Mouse (Mus musculus) ES-E14 (cell line): ENCODE measurements around the gene Hoxa3. TPM values are rescaled to one million over a fixed set of nuclear protein-coding genes. Genes with fewer than 3 reads are reported as not detected.

Experiments used
- DNase-seq: peaks from one replicate; pipeline ENCODE4 v3.0.0-alpha.2; 2013; ENCODE audit warnings: low read depth, low spot score
- H3K27ac ChIP-seq: 2 replicates; pipeline ENCODE4 v1.5.1; 2012; ENCODE audit warnings: low read depth, mild to moderate bottlenecking, low read length, moderate library complexity, mixed read lengths; ENCODE audit not compliant: poor library complexity, insufficient read depth, severe bottlenecking
- H3K36me3 ChIP-seq: 2 replicates; pipeline ENCODE4 v1.6.1; 2012; ENCODE audit warnings: mild to moderate bottlenecking, low read length, moderate library complexity, mixed read lengths; ENCODE audit not compliant: control insufficient read depth, poor library complexity, insufficient read depth, severe bottlenecking
- H3K4me1 ChIP-seq, 2 experiments: fragments of 150-350 bp in 1 of 2; sonication (generic) in 1 of 2; 2 replicates each; pipeline ENCODE4 v1.6.1; 2012; ENCODE audit warnings: low read length in 2 of 2, mild to moderate bottlenecking in 1 of 2, mixed read lengths in 1 of 2; ENCODE audit not compliant: control insufficient read depth in 2 of 2, insufficient read depth in 2 of 2, poor library complexity in 1 of 2
- H3K4me3 ChIP-seq, 2 experiments: fragments of 150-350 bp in 1 of 2; sonication (generic) in 1 of 2; 2 replicates each; pipeline ENCODE4 v1.5.1; 2012; ENCODE audit warnings: low read length in 2 of 2, low read depth in 1 of 2, mild to moderate bottlenecking in 1 of 2, mixed read lengths in 1 of 2; ENCODE audit not compliant: insufficient read depth in 1 of 2, poor library complexity in 1 of 2, severe bottlenecking in 1 of 2
- H3K9ac ChIP-seq: 2 replicates; pipeline ENCODE4 v1.6.1; 2012; ENCODE audit warnings: low read depth, mild to moderate bottlenecking, low read length, mixed read lengths; ENCODE audit not compliant: poor library complexity, insufficient read depth, severe bottlenecking
- H3K9me3 ChIP-seq: fragments of 150-350 bp; sonication (generic); 2 replicates; pipeline ENCODE4 v1.6.1; 2012; ENCODE audit warnings: low read depth, mild to moderate bottlenecking, low read length; ENCODE audit not compliant: control insufficient read depth, insufficient read depth
- CHD2 ChIP-seq: IDR thresholded peaks from 2 replicates; pipeline ENCODE4 v1.6.1; 2014; ENCODE audit warnings: mild to moderate bottlenecking, low read depth, low read length, inconsistent platforms
- HCFC1 ChIP-seq: IDR thresholded peaks from 2 replicates; pipeline ENCODE4 v1.6.1; 2012; ENCODE audit warnings: low read length, inconsistent platforms, borderline replicate concordance; ENCODE audit not compliant: insufficient read depth
- MAFK ChIP-seq: IDR thresholded peaks from 2 replicates; pipeline ENCODE4 v1.6.1; 2014; ENCODE audit warnings: mild to moderate bottlenecking, low read depth, low read length, inconsistent platforms; ENCODE audit not compliant: insufficient read depth
- ZC3H11A ChIP-seq: IDR thresholded peaks from 2 replicates; pipeline ENCODE4 v1.6.1; 2012; ENCODE audit warnings: low read depth, mild to moderate bottlenecking, inconsistent platforms, low read length, borderline replicate concordance
- ZNF384 ChIP-seq: IDR thresholded peaks from 2 replicates; pipeline ENCODE4 v1.6.1; 2012; ENCODE audit warnings: low read depth, low read length, inconsistent platforms
- in situ Hi-C, 2 experiments: fragments of 600-800 bp; cut with MboI; formaldehyde crosslinking; loops; one replicate each; pipeline ENCODE4 v1.15.1; 2025; ENCODE audit warnings: low sequenced_read_pairs in 2 of 2, inconsistent platforms in 1 of 2; ENCODE audit not compliant: unreplicated experiment in 2 of 2
- total RNA-seq: library from RNA; depleted of rRNA; stranded (reverse); fragments of 300-350 nt; gene quantifications from 2 replicates; pipeline ENCODE4 v1.2.3, GENCODE M21; 2012

Hoxa3 gene
- total RNA-seq, 1 experiment, result 0.27 TPM

DNA sequence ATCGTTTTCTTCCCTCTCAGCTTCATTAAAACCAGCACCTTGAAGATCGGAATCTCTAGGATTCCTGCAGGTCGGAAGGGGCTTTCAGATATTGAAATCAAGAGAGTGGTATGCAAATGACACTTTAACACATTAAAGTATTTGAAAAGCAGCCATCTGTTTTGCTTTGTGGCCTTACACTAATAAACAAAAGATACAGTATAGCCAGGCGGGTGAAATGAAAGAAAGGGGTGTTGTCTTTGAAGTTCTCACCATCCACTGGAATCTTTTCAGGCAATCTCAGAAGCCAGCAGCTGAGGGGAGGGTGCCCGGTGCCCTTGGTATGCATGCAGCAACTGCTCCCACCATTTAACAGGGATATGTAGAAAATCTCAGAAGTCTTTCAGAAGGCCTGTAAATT lies 59.1 kb downstream of the Hoxa3 start:
- peaks cover 0 to 9% of the 10 kb centered on the region in 2 experiments; a peak in 1 of 4 replicates for H3K4me1 ChIP-seq
- in situ Hi-C loops, result no loop called here
- H3K36me3 ChIP-seq, result no peaks in the 10 kb centered on the region
- H3K9ac ChIP-seq, result no peak overlapping the region
- H3K4me3 ChIP-seq, result no peak overlapping the region
- H3K27ac ChIP-seq, result no peak overlapping the region
- DNase-seq, result no peak
- no peaks in the 10 kb centered on the region for H3K9me3 ChIP-seq
- TF ChIP-seq HCFC1, result no peak
- TF ChIP-seq ZC3H11A, result no peak
- no peak for TF ChIP-seq CHD2
- no peak for TF ChIP-seq MAFK
- TF ChIP-seq ZNF384, result no peak

GRCm38 (mm10) chr6:52153270-52153669 lies 59.9 kb downstream of the Hoxa3 start:
- DNase-seq, result no peak
- TF ChIP-seq CHD2 (no peak), HCFC1 (no peak), MAFK (no peak), ZC3H11A (no peak)
- Histone ChIP-seq H3K9me3 (no peaks in the 10 kb centered on the region), H3K4me1 (peaks cover 0 to 8% of the 10 kb centered on the region in 2 experiments; a peak in 1 of 4 replicates), H3K27ac (no peak overlapping the region), H3K36me3 (no peaks in the 10 kb centered on the region), H3K4me3 (no peak overlapping the region), H3K9ac (no peak overlapping the region)
- in situ Hi-C loops, result no loop called here

- no peak for DNase-seq
- H3K9me3 ChIP-seq, result no peaks in the 10 kb centered on the region
- H3K4me3 ChIP-seq, result no peak overlapping the region
- H3K9ac ChIP-seq, result no peak overlapping the region
- TF ChIP-seq CHD2 (no peak), ZC3H11A (no peak), ZNF384 (no peak), HCFC1 (no peak), MAFK (no peak)
- no peak overlapping the region for H3K27ac ChIP-seq
- in situ Hi-C loops, result no loop called here
- H3K4me1 ChIP-seq, result peaks cover 0 to 7% of the 10 kb centered on the region in 2 experiments; a peak in 1 of 4 replicates
- no peaks in the 10 kb centered on the region for H3K36me3 ChIP-seq
Observed at GRCm38 (mm10) chr6:52152226-52153193, 60.6 kb downstream of the Hoxa3 start.

- no peak overlapping the region for H3K4me3 ChIP-seq
- H3K4me1 ChIP-seq, result peaks cover 0 to 3% of the 10 kb centered on the region in 2 experiments; a peak in 1 of 4 replicates
- TF ChIP-seq ZC3H11A (no peak), CHD2 (no peak), ZNF384 (no peak), HCFC1 (no peak), MAFK (no peak)
- H3K9me3 ChIP-seq, result no peaks in the 10 kb centered on the region
- H3K36me3 ChIP-seq, result no peaks in the 10 kb centered on the region
- DNase-seq, result no peak
- in situ Hi-C loops, result no loop called here
- H3K27ac ChIP-seq, result no peak overlapping the region
- no peak overlapping the region for H3K9ac ChIP-seq
Observed at GRCm38 (mm10) chr6:52151571-52151970, 61.6 kb downstream of the Hoxa3 start.
